Mouse (Mus musculus) fibroblast of lung, adult 2 months (primary cell): ENCODE measurements around the gene Spata13.
A peak's percentile ranks its signal among the peaks of the same experiment; 100 is the strongest.

Experiments
- DNase-seq: peaks from one replicate; pipeline ENCODE4 v3.0.0-alpha.2; 2011; ENCODE audit warnings: low read depth

Spata13 gene

GRCm38 (mm10) chr14:60751581-60751980 lies 117.8 kb downstream of the Spata13 start:
- no peak for DNase-seq

DNA sequence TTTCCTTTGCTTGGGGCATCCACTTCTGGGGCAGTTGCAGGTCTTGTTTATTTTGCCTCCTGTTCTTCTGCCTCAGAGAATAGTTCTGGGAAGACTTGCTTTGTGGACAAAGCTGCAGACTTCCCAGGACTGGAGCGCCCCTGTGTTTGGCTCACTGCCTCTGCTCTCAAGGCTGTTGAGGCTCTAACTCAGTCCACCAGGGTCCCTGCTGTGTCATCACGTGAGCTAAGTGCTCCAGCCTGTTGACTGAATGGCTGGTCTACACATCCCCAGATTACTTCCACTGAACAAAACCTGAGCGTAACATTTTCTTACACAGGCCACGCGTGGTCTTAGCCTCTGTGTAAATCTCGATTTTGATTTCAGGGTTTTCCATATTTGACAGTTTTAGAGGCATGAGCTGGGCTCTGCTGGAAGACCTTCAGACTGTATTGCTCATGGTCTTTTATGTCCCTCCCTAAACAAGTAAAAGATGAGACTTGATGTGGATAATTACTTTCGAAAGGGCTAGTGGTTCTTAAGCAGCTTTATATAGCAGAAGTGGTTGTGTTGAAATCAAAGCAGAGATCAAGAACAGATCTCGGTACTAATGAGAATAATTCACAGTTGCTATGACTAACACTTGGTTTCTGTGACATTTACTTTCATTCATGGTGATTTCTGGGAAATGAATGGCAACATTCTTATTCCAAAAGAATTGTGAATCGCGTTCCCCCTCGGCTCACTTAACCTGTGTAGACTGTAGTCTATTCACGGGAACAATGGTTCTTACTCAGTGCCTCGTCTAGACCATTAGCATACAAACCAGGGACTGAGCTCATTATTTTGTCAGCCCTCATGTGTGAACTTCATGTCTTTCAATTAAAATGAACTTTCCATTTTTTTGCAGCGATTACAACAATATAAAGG lies 119.3 kb downstream of the Spata13 start:
- DNase-seq, result no peak

DNA sequence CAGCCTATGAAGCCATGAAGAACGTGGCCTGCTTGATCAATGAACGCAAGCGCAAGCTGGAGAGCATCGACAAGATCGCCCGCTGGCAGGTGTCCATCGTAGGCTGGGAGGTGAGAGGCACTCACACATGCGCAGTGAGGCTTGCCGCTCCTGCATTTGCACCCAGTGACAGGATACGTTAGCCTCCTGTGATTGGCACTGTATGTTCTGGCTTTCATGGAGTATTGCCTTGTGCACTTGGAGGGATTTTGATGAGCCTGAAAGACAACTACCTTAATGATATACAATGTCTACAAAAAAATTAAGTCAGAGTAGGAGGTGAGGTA lies 120.0 kb downstream of the Spata13 start:
- DNase-seq, result no peak

GRCm38 (mm10) chr14:60754656-60755055 lies 120.9 kb downstream of the Spata13 start:
- no peak for DNase-seq

GRCm38 (mm10) chr14:60756271-60756670 lies 122.5 kb downstream of the Spata13 start:
- no peak for DNase-seq

GRCm38 (mm10) chr14:60757265-60757664 lies 123.5 kb downstream of the Spata13 start:
- DNase-seq, result no peak

DNA sequence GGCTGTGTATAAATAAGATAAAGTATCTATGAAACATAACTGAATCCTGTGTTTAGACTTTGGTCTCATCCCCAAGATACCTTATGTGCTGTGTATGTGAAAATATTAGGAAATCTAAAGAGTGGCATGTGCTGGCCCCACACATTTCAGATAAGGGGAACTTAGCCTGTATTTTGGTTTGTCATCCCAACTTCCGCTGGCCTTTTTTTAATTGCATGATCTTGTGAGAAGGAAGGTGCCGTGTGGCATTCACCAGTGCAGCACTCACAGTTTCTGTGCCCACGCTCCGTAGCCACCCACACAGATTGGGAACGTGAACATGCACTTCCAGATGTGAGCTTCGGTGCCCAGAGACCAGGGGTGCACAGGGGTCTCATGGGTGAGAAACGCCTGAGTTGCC lies 123.9 kb downstream of the Spata13 start:
- DNase-seq, result no peak

GRCm38 (mm10) chr14:60759097-60759496 lies 125.3 kb downstream of the Spata13 start:
- no peak for DNase-seq

DNA sequence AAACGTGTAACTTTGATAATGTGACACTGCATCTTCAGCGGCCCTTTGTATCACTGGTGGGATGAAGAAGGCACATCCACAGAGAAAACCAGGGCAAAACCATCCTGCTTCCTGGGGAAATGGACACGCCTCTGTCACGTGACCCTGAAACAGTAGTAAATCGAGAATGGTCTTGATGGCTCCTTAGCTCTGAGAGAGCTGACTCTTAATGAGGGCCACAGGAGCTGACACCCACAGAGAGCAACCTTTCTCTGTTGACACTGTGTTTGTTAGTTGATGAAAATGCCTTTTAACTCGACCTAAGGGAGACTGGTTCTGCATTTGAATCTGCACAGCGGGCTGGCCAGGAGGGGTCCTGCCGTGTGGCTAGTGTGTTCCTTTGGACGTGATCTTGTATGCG lies 128.0 kb downstream of the Spata13 start:
- DNase-seq, result no peak

DNA sequence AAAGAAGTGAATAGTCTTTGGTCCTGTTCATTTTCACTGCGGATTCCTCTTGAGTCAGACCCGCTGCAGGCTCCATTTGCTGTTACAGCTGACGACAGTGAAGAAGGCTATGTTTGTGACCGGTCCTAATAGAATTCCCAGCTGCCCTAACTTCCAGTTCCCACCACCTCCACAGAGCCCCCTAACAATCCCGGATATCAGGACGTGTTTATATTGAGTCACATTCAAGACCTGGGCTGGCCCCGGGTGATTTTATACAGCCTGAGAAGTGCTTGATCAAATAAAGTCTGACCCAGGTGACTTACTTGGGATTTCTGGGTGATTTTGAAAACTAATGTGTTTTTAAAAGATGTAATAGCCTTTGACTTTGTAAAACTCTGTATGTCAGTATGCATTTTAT lies 129.0 kb downstream of the Spata13 start:
- DNase-seq, result no peak

- DNase-seq, result no peak
These were observed 129.9 kb downstream of the Spata13 start for GRCm38 (mm10) chr14:60763746-60764145.

GRCm38 (mm10) chr14:60764526-60764925 lies 130.7 kb downstream of the Spata13 start:
- no peak for DNase-seq

- no peak for DNase-seq
These were observed 131.2 kb downstream of the Spata13 start for GRCm38 (mm10) chr14:60765025-60765424.

GRCm38 (mm10) chr14:60767884-60768283 lies 134.1 kb downstream of the Spata13 start, which contains the start of gene C1qtnf9:
TSS of gene C1qtnf9 (plus strand) at chr14:60768134.
- DNase-seq, result no peak

DNA sequence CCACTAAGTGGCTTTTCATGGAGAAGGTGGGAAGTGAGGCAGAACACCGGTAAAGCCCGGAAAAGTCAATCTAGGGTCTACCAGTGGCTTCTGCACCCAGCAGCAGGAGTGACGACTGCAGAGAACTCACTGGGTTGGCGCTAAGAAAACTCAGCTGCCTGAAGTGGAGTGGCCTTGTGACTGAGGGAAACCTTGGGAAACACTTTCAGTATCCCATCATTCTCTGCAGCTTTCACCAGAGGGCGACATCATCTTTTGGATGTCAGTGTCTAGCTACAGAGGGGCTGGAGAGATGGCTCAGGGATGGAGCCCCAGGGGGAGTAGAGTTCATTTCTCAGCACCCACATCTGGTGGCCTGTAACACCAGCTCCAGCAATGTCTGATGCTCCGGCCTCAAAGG lies 135.5 kb downstream of the Spata13 start:
- no peak for DNase-seq

- no peak for DNase-seq
These were observed 136.8 kb downstream of the Spata13 start for GRCm38 (mm10) chr14:60770594-60770993.

GRCm38 (mm10) chr14:60771057-60771456 lies 137.3 kb downstream of the Spata13 start:
- peak; percentile 27 for DNase-seq

DNA sequence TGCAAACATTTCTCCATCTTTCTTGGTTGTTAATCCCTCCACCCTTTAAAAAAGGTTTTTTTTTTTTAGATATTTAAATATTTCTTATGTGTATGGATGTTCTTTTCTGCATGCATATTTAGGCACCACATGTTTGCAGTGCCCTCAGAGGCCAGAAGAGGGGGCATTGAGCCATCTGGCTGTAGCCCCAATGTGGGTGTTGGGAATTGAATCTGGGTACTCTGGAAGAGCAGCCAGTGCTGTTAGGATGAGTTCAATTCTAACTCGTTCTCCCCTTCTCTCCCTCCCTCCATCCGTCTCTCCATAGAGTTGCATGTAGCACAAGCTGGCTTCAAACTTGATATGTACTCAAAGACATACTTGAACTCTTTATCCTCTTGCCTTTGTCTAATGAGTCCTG lies 139.7 kb downstream of the Spata13 start:
- DNase-seq, result no peak

GRCm38 (mm10) chr14:60776521-60776920 lies 142.7 kb downstream of the Spata13 start:
- DNase-seq, result no peak

GRCm38 (mm10) chr14:60777485-60777919 lies 143.7 kb downstream of the Spata13 start:
- no peak for DNase-seq

- no peak for DNase-seq
These were observed 145.4 kb downstream of the Spata13 start for GRCm38 (mm10) chr14:60779198-60779597.

GRCm38 (mm10) chr14:60782121-60782656 lies 148.4 kb downstream of the Spata13 start:
- no peak for DNase-seq

- DNase-seq, result no peak
These were observed 149.4 kb downstream of the Spata13 start for GRCm38 (mm10) chr14:60783196-60783595.
